Mouse (Mus musculus) layer of hippocampus, adult 6 months (tissue): Measurements from ENCODE around the gene Olfr1212. TPM values are rescaled to one million over a fixed set of nuclear protein-coding genes. Genes with fewer than 3 reads are reported as not detected.

Source experiments
- long read RNA-seq, 2 experiments: library from polyadenylated mRNA; unstranded; transcript quantifications; one replicate each; pipeline ENCODE4 v2.0.0; 2019 to 2020
- polyA plus RNA-seq: library from polyadenylated mRNA; unstranded; fragments of <200 nt; fragmentation: Nextera tagmentation; gene quantifications from 2 replicates; pipeline ENCODE4 v1.2.3, GENCODE M21; 2021

Gene Olfr1212
- not detected in 2 replicates for polyA plus RNA-seq
- long read RNA-seq, experiment 1, result 0 reads
- long read RNA-seq, experiment 2, result 0 reads

GRCm38 (mm10) chr2:88953669-88954068 is at the start of gene Olfr1212:
TSS of gene Olfr1212 (plus strand) at chr2:88953969.

GRCm38 (mm10) chr2:88915057-88915456 is 38.7 kb upstream of the Olfr1212 start, which contains the start of gene Olfr1209:
TSS of gene Olfr1209 (minus strand) at chr2:88915157.

DNA sequence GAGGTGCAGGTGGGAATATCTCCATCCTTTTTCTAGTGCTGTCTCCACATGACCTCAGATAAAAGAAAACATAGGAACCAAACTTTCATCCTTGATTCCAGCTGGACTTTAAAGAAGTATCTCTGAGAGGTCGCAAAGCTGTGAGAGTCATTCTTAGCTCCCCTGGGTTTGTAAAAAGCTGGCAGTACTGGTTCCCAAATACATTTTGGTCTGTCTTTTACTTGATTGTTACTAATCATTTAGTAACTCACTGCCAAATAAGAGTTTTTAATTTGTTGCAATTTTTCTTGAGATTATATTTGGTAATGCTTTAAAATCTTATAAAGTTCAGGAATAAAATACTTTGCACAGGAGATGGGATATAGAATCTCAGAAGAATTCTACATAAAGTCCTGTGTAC is 15.8 kb upstream of the Olfr1212 start, which contains the start of gene Olfr1211:
Olfr1211 (minus strand) TSS at position 101 of the 400 bp plus-strand sequence.

GRCm38 (mm10) chr2:88980181-88980580 is 26.4 kb downstream of the Olfr1212 start, which contains the start of gene Gm13762:
TSS of gene Gm13762 (minus strand) at chr2:88980281.

DNA sequence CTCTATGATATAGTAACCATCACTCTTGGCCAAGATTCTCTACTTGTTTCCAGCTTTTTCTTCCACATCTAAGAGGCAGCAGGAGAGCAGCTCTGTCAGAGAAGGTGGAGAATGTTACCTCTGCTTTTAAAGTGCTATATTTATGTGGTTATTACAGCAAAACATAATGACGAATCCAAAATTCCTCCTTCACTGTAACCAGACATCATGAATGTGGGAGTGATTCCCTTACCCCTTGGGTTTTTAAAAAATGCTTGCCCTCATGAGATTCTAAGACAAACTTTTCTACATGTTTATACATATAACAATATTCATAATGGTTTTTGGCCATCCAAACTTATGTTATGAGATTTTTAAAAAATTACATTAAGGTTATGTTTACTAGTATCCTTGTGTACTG is 38.8 kb downstream of the Olfr1212 start, which contains the start of gene Olfr1214:
Olfr1214 (minus strand) TSS at position 101 of the 400 bp plus-strand sequence.

DNA sequence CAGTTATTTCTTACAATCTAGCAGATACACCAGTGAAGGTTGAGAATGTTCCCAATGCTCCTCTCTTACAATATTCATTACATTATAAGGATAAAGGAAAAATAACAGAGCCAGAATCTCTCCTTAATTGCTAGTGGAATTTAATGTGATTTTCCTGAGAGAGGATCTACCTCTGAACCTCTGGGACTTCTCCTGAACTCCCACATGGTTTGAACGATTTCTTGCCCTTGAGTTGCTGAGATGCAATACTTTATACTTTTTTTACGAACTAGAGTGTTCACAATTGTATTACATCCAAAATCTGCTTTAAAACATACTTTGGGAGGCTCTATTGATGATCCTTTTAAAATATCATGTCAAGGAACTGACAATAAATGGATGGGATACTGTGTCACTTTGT is 53.1 kb downstream of the Olfr1212 start, which contains the start of gene Olfr1215:
Olfr1215 (minus strand) TSS at position 101 of the 400 bp plus-strand sequence.

Other genes with a start within 250 kb of the Olfr1212 start
- gene Olfr1196, start 249.4 kb upstream of the Olfr1212 start, polyA plus RNA-seq, result not detected in 2 replicates
- not detected in 2 replicates for gene Olfr1197, start 221.6 kb upstream of the Olfr1212 start, polyA plus RNA-seq
- gene Olfr1198, start 202.6 kb upstream of the Olfr1212 start, polyA plus RNA-seq, result not detected in 2 replicates
- gene Olfr1199, start 193.5 kb upstream of the Olfr1212 start, polyA plus RNA-seq, result not detected in 2 replicates
- not detected in 2 replicates for gene Olfr1200, start 183.5 kb upstream of the Olfr1212 start, polyA plus RNA-seq
- not detected in 2 replicates for gene Olfr1201, start 160.9 kb upstream of the Olfr1212 start, polyA plus RNA-seq
- not detected in 2 replicates for gene Olfr1202, start 139.5 kb upstream of the Olfr1212 start, polyA plus RNA-seq
- gene Olfr1205, start 124.2 kb upstream of the Olfr1212 start, polyA plus RNA-seq, result not detected in 2 replicates
- not detected in 2 replicates for gene Olfr1204, start 104.7 kb upstream of the Olfr1212 start, polyA plus RNA-seq
- gene Olfr1206, start 90.7 kb upstream of the Olfr1212 start, polyA plus RNA-seq, result not detected in 2 replicates
- not detected in 2 replicates for gene Olfr1208, start 51.7 kb upstream of the Olfr1212 start, polyA plus RNA-seq
- not detected in 2 replicates for gene Olfr1209, start 38.8 kb upstream of the Olfr1212 start, polyA plus RNA-seq
- not detected in 2 replicates for gene Olfr1211, start 15.9 kb upstream of the Olfr1212 start, polyA plus RNA-seq
- not detected in 2 replicates for gene Gm13762, start 26.3 kb downstream of the Olfr1212 start, polyA plus RNA-seq
- not detected in 2 replicates for gene Olfr1214, start 38.7 kb downstream of the Olfr1212 start, polyA plus RNA-seq
- not detected in 2 replicates for gene Olfr1215, start 53.0 kb downstream of the Olfr1212 start, polyA plus RNA-seq
- gene Olfr1216, start 64.4 kb downstream of the Olfr1212 start, polyA plus RNA-seq, result not detected in 2 replicates
- gene Olfr1217, start 78.1 kb downstream of the Olfr1212 start, polyA plus RNA-seq, result not detected in 2 replicates
- gene Olfr1218, start 107.2 kb downstream of the Olfr1212 start, polyA plus RNA-seq, result not detected in 2 replicates
- not detected in 2 replicates for gene Olfr1219, start 129.5 kb downstream of the Olfr1212 start, polyA plus RNA-seq
- not detected in 2 replicates for gene Olfr1220, start 152.9 kb downstream of the Olfr1212 start, polyA plus RNA-seq
- gene Olfr1221, start 163.3 kb downstream of the Olfr1212 start, polyA plus RNA-seq, result not detected in 2 replicates
- not detected in 2 replicates for gene Olfr1222, start 179.1 kb downstream of the Olfr1212 start, polyA plus RNA-seq
- not detected in 2 replicates for gene Olfr1223, start 197.6 kb downstream of the Olfr1212 start, polyA plus RNA-seq
- not detected in 2 replicates for gene Olfr1224-ps1, start 210.1 kb downstream of the Olfr1212 start, polyA plus RNA-seq
- not detected in 2 replicates for gene Olfr1225, start 220.7 kb downstream of the Olfr1212 start, polyA plus RNA-seq
- not detected in 2 replicates for gene Olfr1226, start 246.1 kb downstream of the Olfr1212 start, polyA plus RNA-seq